Mouse (Mus musculus) lung, postnatal 0 days (tissue): Measurements from ENCODE around the gene Garnl3.

ENCODE experiments used
- CTCF ChIP-seq: IDR thresholded peaks from 2 replicates; pipeline ENCODE4 v1.5.1; 2016; ENCODE audit warnings: antibody characterized with exemption, mild to moderate bottlenecking
- EP300 ChIP-seq: IDR thresholded peaks from 2 replicates; pipeline ENCODE4 v1.6.1; 2016; ENCODE audit warnings: antibody characterized with exemption, mild to moderate bottlenecking, control low read depth

GRCm38 (mm10) chr2:33167060-33167459 lies 35.6 kb upstream of the Garnl3 start:
- no peak for TF ChIP-seq CTCF
- no peak for TF ChIP-seq EP300
